Mouse (Mus musculus) mouse trophoblast stem cell (cell line): ENCODE measurements around the gene Plekhd1.

Experiments used
- in situ Hi-C, 2 experiments: fragments of 300-500 bp; cut with MseI, MboI; formaldehyde crosslinking; loops; 2 replicates in 1 of 2; 3 replicates in 1 of 2; pipeline ENCODE4 v1.15.1; 2025

The Plekhd1 gene

GRCm38 (mm10) chr12:80699144-80699531, 6.7 kb downstream of the Plekhd1 start:
- in situ Hi-C loops: no loop called here

GRCm38 (mm10) chr12:80701332-80701731, 8.9 kb downstream of the Plekhd1 start:
- in situ Hi-C loops: no loop called here

- in situ Hi-C loops: no loop called here
These were observed 14.0 kb downstream of the Plekhd1 start for GRCm38 (mm10) chr12:80706208-80706914.

- in situ Hi-C loops: no loop called here
These were observed 14.7 kb downstream of the Plekhd1 start for GRCm38 (mm10) chr12:80706915-80707604.

- in situ Hi-C loops: no loop called here
These were observed 23.5 kb downstream of the Plekhd1 start for GRCm38 (mm10) chr12:80715915-80716314.

GRCm38 (mm10) chr12:80719141-80719540, 26.8 kb downstream of the Plekhd1 start:
- in situ Hi-C loops: no loop called here

GRCm38 (mm10) chr12:80720507-80720906, 28.1 kb downstream of the Plekhd1 start:
- in situ Hi-C loops: no loop called here

- in situ Hi-C loops: no loop called here
These were observed 29.1 kb downstream of the Plekhd1 start for GRCm38 (mm10) chr12:80721458-80721857.

- in situ Hi-C loops: no loop called here
These were observed 32.6 kb downstream of the Plekhd1 start for GRCm38 (mm10) chr12:80724853-80725559.

GRCm38 (mm10) chr12:80728207-80728606, 35.8 kb downstream of the Plekhd1 start:
- in situ Hi-C loops: no loop called here

GRCm38 (mm10) chr12:80728814-80729213, 36.4 kb downstream of the Plekhd1 start:
- in situ Hi-C loops: no loop called here

- in situ Hi-C loops: no loop called here
These were observed 37.6 kb downstream of the Plekhd1 start for GRCm38 (mm10) chr12:80729758-80730530.

GRCm38 (mm10) chr12:80730567-80730966, 38.2 kb downstream of the Plekhd1 start:
- in situ Hi-C loops: no loop called here

GRCm38 (mm10) chr12:80734526-80735470, 42.4 kb downstream of the Plekhd1 start:
- in situ Hi-C loops: no loop called here

GRCm38 (mm10) chr12:80736464-80737282, 44.3 kb downstream of the Plekhd1 start:
- in situ Hi-C loops: no loop called here

GRCm38 (mm10) chr12:80737283-80737600, 44.9 kb downstream of the Plekhd1 start:
- in situ Hi-C loops: no loop called here

GRCm38 (mm10) chr12:80739482-80739881, 47.1 kb downstream of the Plekhd1 start:
- in situ Hi-C loops: no loop called here

- in situ Hi-C loops: no loop called here
These were observed 52.2 kb downstream of the Plekhd1 start for GRCm38 (mm10) chr12:80744614-80745013.

GRCm38 (mm10) chr12:80746031-80746813, 53.8 kb downstream of the Plekhd1 start:
- in situ Hi-C loops: no loop called here
